Mouse (Mus musculus) adrenal gland, postnatal 10 days (tissue): ENCODE measurements at regions not wholly inside any gene's neighbourhood (a gene's known extent, or its start where the extent isn't known, plus 50 kb on each side); places are given as distances from the start of the nearest gene placed in this dataset.
A peak's percentile ranks its signal among the peaks of the same experiment; 100 is the strongest.

ENCODE experiments used
- DNase-seq: peaks from one replicate; pipeline ENCODE4 v3.0.0; 2021; ENCODE audit warnings: mixed read lengths

DNA sequence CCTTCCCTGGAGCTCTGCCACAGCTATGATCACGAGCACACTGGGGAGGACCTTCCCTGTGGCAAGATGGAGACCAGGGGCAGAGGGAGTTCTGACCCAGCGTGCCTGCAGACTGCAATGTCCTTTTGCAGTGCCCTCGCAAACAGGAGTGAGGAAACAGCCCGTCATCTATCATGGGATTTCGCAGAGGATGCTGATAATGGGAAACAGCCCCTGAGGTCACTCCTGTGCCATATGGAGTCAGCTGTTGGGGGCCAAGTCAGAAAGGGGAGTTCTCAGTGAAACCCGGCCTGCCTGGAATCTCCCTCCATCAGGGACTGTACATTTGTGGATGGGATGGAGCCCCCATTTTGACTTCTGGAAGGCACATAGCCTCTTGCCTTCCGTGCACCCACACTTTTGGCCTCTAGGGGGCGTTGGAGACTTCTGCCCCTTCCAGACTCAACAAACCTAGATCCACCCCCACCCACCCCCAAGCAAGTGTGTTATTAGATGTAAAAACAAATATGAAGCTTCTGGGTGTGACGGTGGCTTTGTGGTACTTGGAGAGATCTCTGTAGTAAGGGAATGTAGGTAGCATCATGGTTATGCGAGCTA is 98.1 kb downstream of the Kdr start:
- no peak for DNase-seq

DNA sequence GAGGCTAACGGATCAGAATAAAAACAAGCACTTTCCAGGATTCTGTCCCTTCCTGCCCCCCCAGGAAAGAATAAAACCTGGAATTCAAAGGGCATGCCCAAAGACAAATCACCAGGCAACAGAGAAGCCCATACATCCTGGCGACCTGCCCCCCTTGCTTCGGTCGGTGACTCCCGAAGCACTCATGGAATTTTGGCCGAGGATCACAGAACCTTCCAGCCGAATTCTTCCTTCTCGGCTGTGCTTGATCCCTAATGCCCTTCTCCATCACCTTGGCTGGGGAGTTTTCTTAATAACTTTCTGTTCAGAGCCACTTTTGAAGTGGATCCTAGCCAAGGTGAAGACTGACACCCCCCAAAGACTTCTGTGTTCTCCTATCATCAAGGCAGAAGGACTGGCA is 99.9 kb downstream of the Kdr start:
- DNase-seq = peak; percentile 62

GRCm38 (mm10) chr5:75877609-75877971 is 100.7 kb downstream of the Kdr start:
- DNase-seq = no peak

DNA sequence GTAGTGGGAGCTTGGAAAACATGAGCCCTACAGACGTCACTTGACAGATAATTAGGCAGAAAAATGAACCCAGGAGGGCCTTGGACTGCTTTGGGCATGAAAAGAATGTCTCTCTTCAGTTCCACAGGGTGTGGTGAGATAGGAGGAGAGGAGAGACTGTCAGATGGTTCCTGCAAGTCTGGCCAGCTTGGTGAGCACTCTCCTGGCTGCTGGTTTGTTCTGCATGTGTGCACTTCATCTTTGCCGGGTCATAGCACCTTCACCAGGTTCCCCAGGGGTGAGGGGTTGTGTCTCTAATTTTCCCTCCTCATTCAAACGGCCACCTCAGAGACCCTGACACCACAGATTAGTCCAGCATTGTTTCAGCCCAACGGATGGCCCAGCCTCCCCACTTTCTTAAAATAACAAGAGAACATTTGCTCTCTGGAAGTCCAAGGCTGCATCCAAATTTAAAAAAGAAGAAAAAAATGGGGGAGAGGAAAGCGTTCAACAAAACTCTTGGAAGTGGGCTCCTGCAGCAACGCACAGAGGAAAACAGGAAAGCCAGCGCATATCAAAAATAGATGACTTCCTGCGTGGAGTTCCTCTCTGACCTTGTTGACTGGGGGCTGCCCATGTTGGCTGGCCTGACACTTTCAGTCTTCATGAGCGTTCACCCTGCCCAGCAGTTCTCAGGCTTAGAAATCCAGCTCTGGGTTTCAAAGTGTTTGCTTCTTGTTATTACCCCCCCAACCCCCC is 101.2 kb downstream of the Kdr start:
- DNase-seq = no peak

DNA sequence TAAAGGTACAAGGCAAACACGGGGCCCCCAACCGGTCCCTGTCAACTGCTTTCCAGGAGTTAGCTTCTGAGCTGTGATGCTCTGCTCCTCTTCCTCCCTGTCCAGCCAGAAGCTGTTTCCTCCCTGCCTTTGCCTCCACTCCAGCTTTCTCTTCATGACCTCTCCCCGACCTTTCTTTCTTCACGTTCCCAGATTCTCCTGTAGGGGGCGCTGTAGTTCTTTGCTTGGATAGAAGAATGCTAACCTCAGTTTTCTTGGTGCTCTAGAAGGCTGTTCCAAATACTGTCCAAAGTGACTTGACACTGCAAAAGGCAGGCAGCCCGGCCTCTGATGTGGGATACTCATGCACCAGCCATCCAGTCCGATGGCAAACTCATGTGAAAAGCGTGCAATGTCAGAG is 107.1 kb downstream of the Kdr start:
- DNase-seq = peak; percentile 85

GRCm38 (mm10) chr5:75870666-75871065 is 107.6 kb downstream of the Kdr start:
- DNase-seq = no peak

DNA sequence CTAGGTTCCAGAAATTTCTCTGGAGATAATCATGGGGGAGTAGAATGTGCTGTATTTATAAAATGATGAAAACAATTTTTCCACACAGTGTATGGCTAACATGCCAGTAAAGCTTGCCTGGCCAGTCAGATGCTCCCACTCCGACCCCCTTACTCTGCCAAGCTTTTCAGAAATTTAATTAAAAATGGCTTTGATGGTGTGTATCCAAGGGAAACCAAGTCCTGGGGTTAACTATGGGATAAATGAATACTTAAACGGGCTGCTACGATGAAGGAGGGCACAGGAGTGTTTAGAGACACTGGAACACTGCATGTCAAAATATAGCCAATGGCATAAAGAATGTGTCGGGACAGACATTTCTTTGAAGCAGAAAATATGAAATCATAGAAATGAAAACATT is 108.7 kb downstream of the Kdr start:
- no peak for DNase-seq

DNA sequence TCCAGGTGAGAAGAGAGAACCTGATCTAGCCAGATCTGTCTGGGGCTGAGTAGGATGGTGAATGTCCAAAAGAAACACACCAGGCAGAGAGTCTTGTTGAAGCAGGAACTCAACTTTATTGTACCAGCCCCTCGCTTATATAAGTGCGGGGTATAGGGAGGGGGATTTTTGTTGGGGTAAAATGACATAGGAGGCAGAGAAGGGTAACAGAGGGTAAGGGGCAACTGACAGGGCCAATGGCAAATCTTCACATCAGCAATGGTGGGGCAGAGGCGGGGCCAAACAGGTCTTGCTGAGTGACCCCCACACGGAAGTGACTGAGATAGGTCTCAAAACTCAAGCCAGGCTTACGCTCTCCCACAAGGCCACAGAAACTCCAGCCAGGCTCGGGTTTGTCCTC is 113.2 kb downstream of the Kdr start:
- no peak for DNase-seq

DNA sequence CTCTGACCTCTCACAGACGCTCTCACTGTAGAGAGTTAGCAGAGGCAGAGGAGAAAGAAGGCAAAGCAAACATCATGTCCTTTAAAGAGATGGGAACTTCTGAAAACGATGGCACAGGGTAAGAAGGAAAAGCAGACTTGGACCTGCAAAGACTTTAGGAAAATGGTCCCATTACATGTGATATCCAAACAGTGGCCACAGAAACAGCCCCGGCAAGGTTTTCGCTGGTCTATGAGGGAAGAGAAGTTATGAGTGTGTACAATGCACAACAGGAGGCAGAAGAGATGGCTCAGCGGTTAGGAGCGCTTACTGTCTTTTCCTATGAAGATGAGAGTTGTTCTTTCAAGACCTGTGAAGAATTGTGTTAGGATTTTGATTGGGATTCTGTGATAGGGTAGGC is 114.9 kb downstream of the Kdr start:
- DNase-seq = no peak

DNA sequence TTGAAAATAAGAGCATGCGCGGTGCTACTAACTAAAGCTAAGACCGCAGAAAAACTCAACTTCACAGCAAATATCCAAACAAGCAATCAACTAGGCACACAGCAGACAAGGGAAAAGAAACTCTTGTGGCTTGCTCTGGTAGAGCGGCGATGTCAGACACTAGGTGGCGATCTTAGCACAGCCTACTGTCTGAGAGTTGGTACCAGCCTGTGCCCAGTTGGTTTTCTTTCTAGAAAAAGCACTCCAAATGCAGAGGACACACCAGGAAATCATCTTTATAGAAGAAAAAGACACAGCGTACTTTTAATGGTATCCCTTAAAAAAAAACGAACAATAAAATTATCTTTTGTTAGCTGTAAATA is 115.6 kb downstream of the Kdr start:
- DNase-seq = peak; percentile 72

GRCm38 (mm10) chr5:75861916-75862629 is 116.2 kb downstream of the Kdr start:
- no peak for DNase-seq

- no peak for DNase-seq
Observed at GRCm38 (mm10) chr5:75859316-75859836, 118.9 kb downstream of the Kdr start.

DNA sequence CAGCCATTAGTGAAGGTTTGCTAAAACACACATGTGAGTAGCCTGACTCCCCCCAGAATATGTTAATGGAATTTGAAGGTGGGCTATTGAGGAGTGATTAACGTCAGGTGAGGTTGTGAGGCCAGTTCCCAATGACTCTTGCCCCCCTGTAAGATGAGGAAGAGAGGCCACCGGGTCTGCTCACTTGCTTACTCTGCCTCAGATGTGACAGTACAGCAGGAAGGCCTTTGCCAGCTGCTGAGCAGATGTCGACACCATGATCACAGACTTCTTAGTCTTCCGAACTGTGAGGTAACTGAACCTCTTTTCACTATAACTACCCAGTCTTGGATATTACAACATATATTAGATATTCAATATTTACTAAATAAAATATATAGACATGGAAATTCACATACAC is 127.4 kb downstream of the Kdr start:
- DNase-seq = no peak

GRCm38 (mm10) chr5:75847966-75848365 is 130.3 kb downstream of the Kdr start:
- no peak for DNase-seq

DNA sequence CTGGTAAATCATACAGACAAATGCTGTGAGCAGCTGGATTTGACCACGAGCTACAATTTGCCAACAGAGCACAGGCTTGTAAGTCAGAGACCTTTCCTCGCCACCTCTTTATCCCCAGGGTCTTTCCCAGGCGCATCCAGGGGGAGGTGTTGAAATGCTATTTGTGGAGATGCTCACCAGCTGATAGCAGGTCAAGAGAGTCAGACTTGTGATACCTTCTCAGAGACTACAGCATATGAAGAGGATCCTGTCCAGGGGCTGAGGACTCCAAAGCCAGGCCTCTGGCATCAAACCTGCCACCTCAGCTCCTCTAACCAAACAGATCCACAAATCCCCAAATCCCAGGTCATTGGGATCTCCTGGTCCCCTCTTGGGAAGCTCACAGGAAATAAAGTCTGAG is 130.9 kb downstream of the Kdr start:
- no peak for DNase-seq

GRCm38 (mm10) chr5:75846016-75846415 is 132.2 kb downstream of the Kdr start:
- no peak for DNase-seq

GRCm38 (mm10) chr5:75843807-75844206 is 134.5 kb downstream of the Kdr start:
- no peak for DNase-seq

DNA sequence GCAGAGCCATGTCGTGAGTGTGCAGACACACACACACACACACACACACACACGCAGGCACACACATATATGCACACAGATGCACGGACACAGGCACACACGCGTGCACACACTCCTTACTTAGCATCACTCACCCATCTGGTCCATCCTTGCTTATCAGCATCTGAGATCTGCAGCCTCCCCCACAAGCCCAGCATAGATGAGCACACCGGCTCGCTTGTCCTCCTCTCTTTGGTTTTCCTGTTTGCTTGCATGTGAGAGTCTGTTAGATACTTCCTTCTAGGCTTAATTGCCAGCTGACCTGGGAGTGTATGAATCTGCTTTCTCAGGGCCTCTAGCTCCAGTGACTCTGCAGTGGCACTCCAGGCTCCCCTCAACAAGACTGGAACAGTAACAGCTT is 137.8 kb downstream of the Kdr start:
- DNase-seq = no peak

- peak; percentile 44 for DNase-seq
Observed at GRCm38 (mm10) chr5:75835556-75835961, 142.7 kb downstream of the Kdr start.

DNA sequence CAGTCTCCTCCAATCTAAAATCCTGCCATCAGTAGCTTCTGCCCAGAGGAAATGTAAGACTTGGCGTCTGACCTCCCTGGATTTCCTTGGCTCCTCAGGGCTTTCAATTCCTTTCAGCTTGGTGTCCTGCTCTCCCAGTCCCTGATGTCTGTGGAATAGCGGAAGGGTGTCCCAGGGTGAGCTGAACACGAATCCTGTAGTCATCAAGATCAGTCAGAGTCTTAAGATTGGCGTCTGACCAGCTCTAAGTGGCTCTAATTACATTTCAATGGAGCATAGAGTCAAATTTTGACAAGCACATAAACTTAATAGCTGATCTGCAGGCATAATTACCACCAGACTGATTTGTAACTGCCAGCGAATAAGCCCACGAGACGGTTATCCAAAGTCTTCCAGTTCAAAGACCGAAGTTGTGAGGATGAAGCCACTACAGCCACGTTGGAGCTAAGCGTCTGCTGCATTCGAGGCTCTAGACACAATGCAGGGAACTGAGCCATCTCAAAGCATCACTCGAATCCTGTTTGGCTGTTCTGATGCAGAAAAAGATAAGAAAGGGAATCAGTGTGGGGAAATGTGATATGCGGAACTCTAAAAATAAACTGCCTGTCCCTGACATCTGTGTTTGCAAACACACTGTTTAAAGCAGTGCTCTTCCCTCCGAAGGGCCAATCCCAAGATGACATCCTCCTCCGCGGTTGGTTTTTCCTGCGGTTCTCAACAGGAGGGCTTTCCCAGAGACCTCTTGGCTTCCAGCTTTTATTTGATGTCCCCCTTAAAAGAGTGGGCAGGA is 143.3 kb downstream of the Kdr start:
- no peak for DNase-seq

GRCm38 (mm10) chr5:75832341-75832740 is 145.9 kb downstream of the Kdr start:
- DNase-seq = no peak

DNA sequence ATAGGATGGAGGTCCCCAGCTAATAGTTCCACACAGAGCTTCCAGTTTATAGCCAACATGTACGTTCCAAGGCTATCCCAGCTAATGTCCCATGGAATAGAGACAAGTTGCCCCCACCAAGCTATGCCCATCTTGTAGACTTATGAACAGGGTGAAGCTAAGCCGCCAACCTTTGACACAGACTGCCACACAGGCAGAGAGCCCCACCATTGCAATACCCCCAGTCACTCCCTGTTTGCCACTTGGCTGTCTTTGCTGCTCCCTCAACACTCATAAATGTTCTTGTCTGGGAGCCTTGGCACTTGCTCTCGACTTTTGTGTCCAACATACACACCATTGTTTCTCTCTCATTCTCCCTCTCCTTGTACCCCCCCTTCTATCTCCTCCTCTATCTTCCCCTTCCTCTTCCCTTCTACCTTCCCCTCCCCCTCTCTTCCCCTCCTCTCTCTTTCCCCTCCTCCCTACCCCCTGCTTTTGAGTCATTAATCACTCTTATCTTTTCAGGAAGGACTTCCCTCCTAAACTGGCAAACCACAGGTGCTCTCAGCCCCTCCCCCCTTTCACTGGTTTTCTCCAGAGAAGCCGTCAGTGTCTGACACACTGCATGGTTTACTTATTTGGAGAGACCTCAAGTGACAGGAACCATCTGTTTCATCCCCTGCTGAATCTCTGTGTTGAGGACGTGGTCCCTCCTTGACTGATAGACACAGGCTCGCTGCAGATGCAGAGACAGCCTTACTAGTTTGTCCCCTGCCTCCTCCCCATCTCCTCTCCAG is 148.2 kb downstream of the Kdr start:
- DNase-seq = no peak
